8 mouse cellular contexts compared by ENCODE assay signal in genomic region chr11:5740965-5741627, GRCm38 (mm10). TPM values are rescaled to one million over a fixed set of nuclear protein-coding genes. Genes with fewer than 3 reads are reported as not detected.
DNase-seq lines count a peak whose midpoint lies in the region; ATAC-seq lines count a peak whose summit lies in the region.

No protein-coding gene starts in this region.

- DNase-seq in adrenal gland, adult 18-20 months (ENCODE audit: low spot score in 2 of 2): peak; percentile 82 to 83
- DNase-seq in embryo, embryonic 10 days (ENCODE audit: low spot score): peak; percentile 63
- DNase-seq in gastrocnemius, postnatal 14 days: peak; percentile 83
- peak; percentile 74 to 83 for DNase-seq in left cerebral cortex, postnatal 25 days (ENCODE audit: low spot score in 2 of 2)
- peak; percentile 73 for DNase-seq in right cerebral cortex, postnatal 14 days
- DNase-seq in urinary bladder, postnatal 36 days (ENCODE audit: low spot score in 2 of 2): peak; percentile 67 to 73

- peak; percentile 91 for ATAC-seq in inflammation-experienced regulatory T-cells, adult 6 months
- peak; percentile 94 for ATAC-seq in megakaryocyte-erythroid progenitor cell, adult 5-6 weeks (replicated peaks; ENCODE audit: low FRiP score, low TSS enrichment, poor library complexity, severe bottlenecking)

- intact Hi-C loops in gastrocnemius, postnatal 14 days (cut with DNase I; ENCODE audit: low total_unique reads): no loop called here
- intact Hi-C loops in left cerebral cortex, postnatal 25 days (cut with DNase I): loop anchor here (1.0 kb wide), 1 partner anchor 21 kb away; the partner anchor contains the start of gene Urgcp

RNA-seq across cellular contexts. Expression of gene Urgcp, which starts 21.1 kb away (rescaled TPM):
- 10 to 100 TPM; 70.4 to 74.7 TPM for total RNA-seq in adrenal gland, adult 18-20 months (2021)
- total RNA-seq in gastrocnemius, postnatal 14 days (2021): 10 to 100 TPM; 32.7 to 38.4 TPM
- 1 to 10 TPM; 4.8 to 7.2 (median 6.3) TPM for polyA plus RNA-seq in inflammation-experienced regulatory T-cells, adult 6 months (2017; shearing (Covaris generic))
- 10 to 100 TPM; 60.6 to 67.4 TPM for total RNA-seq in left cerebral cortex, postnatal 25 days (2021)
- total RNA-seq in megakaryocyte-erythroid progenitor cell, adult 5-6 weeks (2014; fragmentation: Nextera tagmentation): 6.8 and 12.1 TPM in 2 replicates
- 5.9 and 7.8 TPM in 2 replicates for total RNA-seq in megakaryocyte-erythroid progenitor cell, adult 5-6 weeks (2017)

RNA-seq across cellular contexts. Expression of gene Mrps24, which starts 25.6 kb away (rescaled TPM):
- 100 to 1,000 TPM; 127 to 172 TPM for total RNA-seq in adrenal gland, adult 18-20 months (2021)
- 10 to 100 TPM; 83.5 to 84.2 TPM for total RNA-seq in gastrocnemius, postnatal 14 days (2021)
- 10 to 100 TPM; 32.6 to 72.2 (median 48.1) TPM for polyA plus RNA-seq in inflammation-experienced regulatory T-cells, adult 6 months (2017; shearing (Covaris generic))
- 10 to 100 TPM; 69.2 to 76.5 TPM for total RNA-seq in left cerebral cortex, postnatal 25 days (2021)
- total RNA-seq in megakaryocyte-erythroid progenitor cell, adult 5-6 weeks (2014; fragmentation: Nextera tagmentation): 128 and 195 TPM in 2 replicates
- 72.1 and 95.9 TPM in 2 replicates for total RNA-seq in megakaryocyte-erythroid progenitor cell, adult 5-6 weeks (2017)

RNA-seq across cellular contexts. Expression of gene Dbnl, which starts 47.2 kb away (rescaled TPM):
- 10 to 100 TPM; 50.1 to 65.1 TPM for total RNA-seq in adrenal gland, adult 18-20 months (2021)
- 10 to 100 TPM; 18.7 to 21.6 TPM for total RNA-seq in gastrocnemius, postnatal 14 days (2021)
- 100 to 1,000 TPM; 127 to 153 (median 139) TPM for polyA plus RNA-seq in inflammation-experienced regulatory T-cells, adult 6 months (2017; shearing (Covaris generic))
- 10 to 100 TPM; 69.2 to 74.1 TPM for total RNA-seq in left cerebral cortex, postnatal 25 days (2021)
- total RNA-seq in megakaryocyte-erythroid progenitor cell, adult 5-6 weeks (2014; fragmentation: Nextera tagmentation): 47.1 and 48.7 TPM in 2 replicates
- 58.7 and 68.5 TPM in 2 replicates for total RNA-seq in megakaryocyte-erythroid progenitor cell, adult 5-6 weeks (2017)

Comparison
In these comparisons a context has a peak if more than half of its experiments do, and no peak if none do; other contexts are left out.
1. Peak in every context shown above with its lines: DNase-seq and ATAC-seq.